Mouse (Mus musculus): ENCODE measurements around the gene Igf1r. TPM values are rescaled to one million over a fixed set of nuclear protein-coding genes. Genes with fewer than 3 reads are reported as not detected.
A peak's percentile ranks its signal among the peaks of the same experiment; 100 is the strongest.

Gene Igf1r
- polyA plus RNA-seq, 1 experiment from 2014 or later: 24.9 TPM

- peak overlapping the region; percentile 52; the same call in 1 of the 2 replicates for H3K27ac ChIP-seq
- WGBS: 20% methylated on average over 4 of the region's 4 CpGs
Observed at GRCm38 (mm10) chr7:68018038-68018437, 65.4 kb downstream of the Igf1r start.

GRCm38 (mm10) chr7:68020556-68020955 is 67.9 kb downstream of the Igf1r start:
- H3K36me3 ChIP-seq: peaks cover 14% of the 10 kb centered on the region
- H3K9me3 ChIP-seq: no peaks in the 10 kb centered on the region
- no peak overlapping the region for H3K27ac ChIP-seq
- no peak for DNase-seq (ENCODE audit: low spot score)
- H3K4me3 ChIP-seq: no peak overlapping the region
- H3K4me1 ChIP-seq: peaks cover 80% of the 10 kb centered on the region
- no peaks in the 10 kb centered on the region for H3K27me3 ChIP-seq (ENCODE audit: insufficient read depth, poor library complexity, severe bottlenecking)
- 89% methylated on average over 2 of the region's 2 CpGs for WGBS

More at GRCm38 (mm10) chr7:68018038-68018437, 65.4 kb downstream of the Igf1r start:
- Histone ChIP-seq H3K27me3 (ENCODE audit: insufficient read depth, poor library complexity, severe bottlenecking) (no peaks in the 10 kb centered on the region), H3K36me3 (peaks cover 25% of the 10 kb centered on the region), H3K9me3 (no peaks in the 10 kb centered on the region), H3K4me1 (peaks cover 78% of the 10 kb centered on the region), H3K4me3 (no peak overlapping the region)
- DNase-seq (ENCODE audit: low spot score): no peak

- peaks cover 89% of the 10 kb centered on the region for H3K4me1 ChIP-seq
- H3K36me3 ChIP-seq: peaks cover 7% of the 10 kb centered on the region; the same call in 1 of the 2 replicates
- H3K27ac ChIP-seq: peak overlapping the region; percentile 73
- H3K4me3 ChIP-seq: no peak overlapping the region
- no peaks in the 10 kb centered on the region for H3K27me3 ChIP-seq (ENCODE audit: insufficient read depth, poor library complexity, severe bottlenecking)
- no peak for DNase-seq (ENCODE audit: low spot score)
- no peaks in the 10 kb centered on the region for H3K9me3 ChIP-seq
- 17% methylated on average over 2 of the region's 2 CpGs for WGBS
Observed at GRCm38 (mm10) chr7:68021741-68022140, 69.1 kb downstream of the Igf1r start.

- H3K27me3 ChIP-seq (ENCODE audit: insufficient read depth, poor library complexity, severe bottlenecking): no peaks in the 10 kb centered on the region
- H3K9me3 ChIP-seq: no peaks in the 10 kb centered on the region
- 68% methylated on average over 6 of the region's 6 CpGs for WGBS
- peak overlapping the region; percentile 73 for H3K27ac ChIP-seq
- H3K4me3 ChIP-seq: no peak overlapping the region
- DNase-seq (ENCODE audit: low spot score): no peak
- H3K4me1 ChIP-seq: peaks cover 89% of the 10 kb centered on the region
- H3K36me3 ChIP-seq: peaks cover 7% of the 10 kb centered on the region; the same call in 1 of the 2 replicates
Observed at GRCm38 (mm10) chr7:68022188-68022587, 69.6 kb downstream of the Igf1r start.

- Histone ChIP-seq H3K27ac (no peak overlapping the region; the same call in 1 of the 2 replicates), H3K4me1 (peaks cover 85% of the 10 kb centered on the region), H3K36me3 (peaks cover 7% of the 10 kb centered on the region; the same call in 1 of the 2 replicates), H3K9me3 (no peaks in the 10 kb centered on the region), H3K4me3 (no peak overlapping the region), H3K27me3 (ENCODE audit: insufficient read depth, poor library complexity, severe bottlenecking) (no peaks in the 10 kb centered on the region)
- no peak for DNase-seq (ENCODE audit: low spot score)
- 84% methylated on average over 4 of the region's 4 CpGs for WGBS
Observed at GRCm38 (mm10) chr7:68023882-68024281, 71.3 kb downstream of the Igf1r start.

- DNase-seq (ENCODE audit: low spot score): no peak
- H3K36me3 ChIP-seq: peaks cover 7% of the 10 kb centered on the region; the same call in 1 of the 2 replicates
- 89% methylated on average over 4 of the region's 4 CpGs for WGBS
- H3K27ac ChIP-seq: no peak overlapping the region
- H3K4me1 ChIP-seq: peaks cover 85% of the 10 kb centered on the region
- no peaks in the 10 kb centered on the region for H3K9me3 ChIP-seq
- H3K4me3 ChIP-seq: no peak overlapping the region
- H3K27me3 ChIP-seq (ENCODE audit: insufficient read depth, poor library complexity, severe bottlenecking): no peaks in the 10 kb centered on the region
Observed at GRCm38 (mm10) chr7:68024625-68025024, 72.0 kb downstream of the Igf1r start.

- Histone ChIP-seq H3K27me3 (ENCODE audit: insufficient read depth, poor library complexity, severe bottlenecking) (no peaks in the 10 kb centered on the region), H3K4me3 (no peak overlapping the region), H3K27ac (peak overlapping the region; percentile 42; the same call in 1 of the 2 replicates), H3K9me3 (no peaks in the 10 kb centered on the region), H3K36me3 (peaks cover 7% of the 10 kb centered on the region; the same call in 1 of the 2 replicates), H3K4me1 (peaks cover 85% of the 10 kb centered on the region)
- WGBS: 94% methylated on average over 3 of the region's 3 CpGs
- no peak for DNase-seq (ENCODE audit: low spot score)
Observed at GRCm38 (mm10) chr7:68025396-68025795, 72.8 kb downstream of the Igf1r start.

- Histone ChIP-seq H3K27me3 (ENCODE audit: insufficient read depth, poor library complexity, severe bottlenecking) (no peaks in the 10 kb centered on the region), H3K4me1 (peaks cover 85% of the 10 kb centered on the region), H3K9me3 (no peaks in the 10 kb centered on the region), H3K36me3 (peaks cover 7% of the 10 kb centered on the region; the same call in 1 of the 2 replicates), H3K27ac (peak overlapping the region; percentile 42; the same call in 1 of the 2 replicates), H3K4me3 (no peak overlapping the region)
- DNase-seq (ENCODE audit: low spot score): no peak
- 66% methylated on average over 9 of the region's 9 CpGs for WGBS
Observed at GRCm38 (mm10) chr7:68026076-68026475, 73.4 kb downstream of the Igf1r start.

- peaks cover 9% of the 10 kb centered on the region; the same call in 1 of the 2 replicates for H3K36me3 ChIP-seq
- H3K27me3 ChIP-seq (ENCODE audit: insufficient read depth, poor library complexity, severe bottlenecking): no peaks in the 10 kb centered on the region
- no peak for DNase-seq (ENCODE audit: low spot score)
- H3K27ac ChIP-seq: no peak overlapping the region
- H3K4me1 ChIP-seq: peaks cover 80% of the 10 kb centered on the region
- H3K9me3 ChIP-seq: no peaks in the 10 kb centered on the region
- 25% methylated on average over 4 of the region's 4 CpGs for WGBS
- no peak overlapping the region for H3K4me3 ChIP-seq
Observed at GRCm38 (mm10) chr7:68028167-68028566, 75.5 kb downstream of the Igf1r start.

GRCm38 (mm10) chr7:68030846-68031245 is 78.2 kb downstream of the Igf1r start:
- Histone ChIP-seq H3K9me3 (no peaks in the 10 kb centered on the region), H3K36me3 (0 out of 2 replicates have a peak, but pooled peaks cover 2% of the 10 kb centered on the region), H3K4me1 (peaks cover 59% of the 10 kb centered on the region), H3K4me3 (no peak overlapping the region), H3K27ac (0 out of 2 replicates have a peak overlapping the region, but pooled peaks have one; percentile 4), H3K27me3 (ENCODE audit: insufficient read depth, poor library complexity, severe bottlenecking) (no peaks in the 10 kb centered on the region)
- no peak for DNase-seq (ENCODE audit: low spot score)
- WGBS: 38% methylated on average over 9 of the region's 9 CpGs

GRCm38 (mm10) chr7:68036527-68036926 is 83.9 kb downstream of the Igf1r start:
- no peak for DNase-seq (ENCODE audit: low spot score)
- Histone ChIP-seq H3K9me3 (no peaks in the 10 kb centered on the region), H3K4me1 (peaks cover 44% of the 10 kb centered on the region), H3K4me3 (no peak overlapping the region), H3K27ac (no peak overlapping the region), H3K27me3 (ENCODE audit: insufficient read depth, poor library complexity, severe bottlenecking) (no peaks in the 10 kb centered on the region), H3K36me3 (0 out of 2 replicates have a peak, but pooled peaks cover 2% of the 10 kb centered on the region)
- WGBS: 86% methylated on average over 4 of the region's 4 CpGs

- Histone ChIP-seq H3K36me3 (no peaks in the 10 kb centered on the region), H3K4me1 (peaks cover 42% of the 10 kb centered on the region), H3K4me3 (no peak overlapping the region), H3K27me3 (ENCODE audit: insufficient read depth, poor library complexity, severe bottlenecking) (no peaks in the 10 kb centered on the region), H3K27ac (0 out of 2 replicates have a peak overlapping the region, but pooled peaks have one; percentile 10), H3K9me3 (no peaks in the 10 kb centered on the region)
- WGBS: 60% methylated on average over 8 of the region's 8 CpGs
- no peak for DNase-seq (ENCODE audit: low spot score)
Observed at GRCm38 (mm10) chr7:68038846-68039245, 86.2 kb downstream of the Igf1r start.

- WGBS: 82% methylated on average over 2 of the region's 2 CpGs
- Histone ChIP-seq H3K9me3 (no peaks in the 10 kb centered on the region), H3K27ac (no peak overlapping the region), H3K4me3 (no peak overlapping the region), H3K27me3 (ENCODE audit: insufficient read depth, poor library complexity, severe bottlenecking) (no peaks in the 10 kb centered on the region), H3K4me1 (peaks cover 48% of the 10 kb centered on the region), H3K36me3 (no peaks in the 10 kb centered on the region)
- DNase-seq (ENCODE audit: low spot score): no peak
Observed at GRCm38 (mm10) chr7:68039550-68039949, 86.9 kb downstream of the Igf1r start.

GRCm38 (mm10) chr7:68044621-68045020 is 92.0 kb downstream of the Igf1r start:
- H3K27ac ChIP-seq: no peak overlapping the region
- H3K27me3 ChIP-seq (ENCODE audit: insufficient read depth, poor library complexity, severe bottlenecking): no peaks in the 10 kb centered on the region
- peaks cover 29% of the 10 kb centered on the region for H3K4me1 ChIP-seq
- no peaks in the 10 kb centered on the region for H3K9me3 ChIP-seq
- no peaks in the 10 kb centered on the region for H3K36me3 ChIP-seq
- H3K4me3 ChIP-seq: no peak overlapping the region
- 48% methylated on average over 4 of the region's 4 CpGs for WGBS
- no peak for DNase-seq (ENCODE audit: low spot score)
